Mouse (Mus musculus) CD4-positive, CD25-positive, alpha-beta regulatory T cell, adult 2 months (primary cell): ENCODE data around the gene Selenos.

Experiments used
- DNase-seq: peaks from one replicate; pipeline ENCODE4 v3.0.0-alpha.2; 2012; ENCODE audit warnings: low read depth, low spot score

Selenos gene

DNA sequence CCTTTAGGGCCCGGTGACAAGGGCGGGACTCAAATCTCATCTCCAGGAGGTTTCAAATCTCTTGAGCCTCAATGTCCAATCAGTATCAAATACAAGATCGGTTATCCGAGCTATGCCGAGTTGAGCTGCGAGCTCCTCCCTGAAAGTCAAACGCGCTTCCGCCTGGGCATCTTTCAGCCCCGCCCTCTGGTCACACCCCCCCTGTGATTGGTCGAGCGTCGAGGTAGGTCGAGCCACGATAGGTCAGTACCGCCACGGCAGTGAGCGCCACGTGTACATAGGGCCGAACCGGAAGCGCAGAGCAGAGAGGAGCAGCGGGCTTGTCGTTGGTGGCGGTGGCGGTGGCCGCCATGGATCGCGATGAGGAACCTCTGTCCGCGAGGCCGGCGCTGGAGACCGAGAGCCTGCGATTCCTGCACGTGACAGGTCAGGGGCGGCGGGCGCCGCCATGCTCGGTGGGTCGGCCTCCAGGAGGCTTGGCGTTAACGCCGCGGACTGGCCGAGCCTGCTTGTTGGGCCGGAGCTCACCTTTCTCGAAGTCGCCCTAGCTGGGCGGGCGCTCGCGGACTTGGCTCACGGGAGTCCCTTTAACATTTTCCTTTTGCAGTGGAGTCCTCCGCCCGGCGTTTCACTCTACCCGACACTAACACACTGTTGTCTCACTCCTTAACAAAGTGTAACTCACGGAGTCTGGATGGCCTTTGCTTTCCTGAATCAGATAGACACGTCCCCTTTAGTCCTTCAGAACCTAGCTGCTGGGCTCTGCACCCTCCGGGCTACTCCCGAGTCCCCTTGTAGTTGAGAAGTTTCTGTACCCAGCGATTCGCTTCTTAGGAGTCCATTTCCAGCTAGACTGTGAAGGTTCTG is at the start of gene Selenos:
TSS of gene Selenos (plus strand) at position 286 of the 867 bp plus-strand sequence.
- peak; percentile 99 for DNase-seq

DNA sequence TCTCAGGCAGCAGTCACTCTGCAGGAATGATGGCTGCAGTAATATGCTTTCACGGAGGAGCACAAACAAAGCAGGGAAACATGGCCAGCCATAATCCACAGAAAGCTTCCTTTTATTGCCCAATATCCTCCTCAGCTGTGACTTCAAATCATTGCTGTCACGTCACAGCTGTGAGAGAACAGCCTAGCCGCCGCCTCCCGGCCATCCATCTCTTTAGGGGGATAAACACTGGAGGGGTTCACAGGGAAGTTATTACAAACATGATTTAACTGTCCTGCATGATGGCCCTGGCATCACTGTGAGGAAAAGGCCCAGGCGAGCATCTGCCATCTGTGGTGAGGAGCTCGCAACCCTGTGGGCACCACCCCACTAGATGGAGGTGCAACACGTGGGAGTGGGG is 42.6 kb upstream of the Selenos start:
- no peak for DNase-seq

DNA sequence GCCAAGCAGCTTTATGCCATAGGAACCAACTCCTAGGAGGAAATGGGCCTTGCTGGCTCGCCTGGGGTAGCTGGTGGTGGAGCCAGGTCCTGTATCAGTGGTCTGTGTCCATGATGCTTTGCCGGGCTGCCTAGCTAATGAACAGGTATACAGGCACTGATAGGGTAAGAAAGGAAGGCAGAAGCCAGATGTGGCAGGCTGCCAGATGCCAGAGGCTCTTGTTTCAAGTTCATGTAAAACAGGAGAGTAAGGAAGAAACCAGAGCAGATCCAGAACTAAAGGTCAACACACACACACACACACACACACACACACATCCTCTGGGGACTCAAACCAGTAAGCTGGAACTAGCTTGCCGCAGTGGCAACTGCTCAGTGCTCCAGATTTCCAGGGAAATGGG is 41.2 kb upstream of the Selenos start:
- DNase-seq = no peak

DNA sequence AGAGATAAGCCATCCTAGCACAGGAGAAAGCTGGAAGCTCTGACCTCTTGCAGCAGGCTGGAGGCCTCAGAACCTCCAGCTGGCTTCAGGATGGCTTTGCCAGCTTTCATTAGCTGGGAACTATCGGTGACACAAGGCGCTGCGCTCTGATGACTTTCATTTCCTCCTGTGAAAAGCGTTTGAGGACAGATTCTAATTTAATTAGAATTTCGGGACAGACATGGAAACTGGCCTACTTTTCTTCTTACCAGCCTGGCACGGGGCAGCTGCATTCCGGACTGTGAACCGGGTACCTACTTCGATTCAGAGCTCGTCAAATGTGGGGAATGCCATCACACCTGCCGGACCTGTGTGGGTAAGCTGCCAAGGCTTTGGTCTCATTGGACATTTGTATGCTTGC is 40.7 kb upstream of the Selenos start:
- DNase-seq = no peak

DNA sequence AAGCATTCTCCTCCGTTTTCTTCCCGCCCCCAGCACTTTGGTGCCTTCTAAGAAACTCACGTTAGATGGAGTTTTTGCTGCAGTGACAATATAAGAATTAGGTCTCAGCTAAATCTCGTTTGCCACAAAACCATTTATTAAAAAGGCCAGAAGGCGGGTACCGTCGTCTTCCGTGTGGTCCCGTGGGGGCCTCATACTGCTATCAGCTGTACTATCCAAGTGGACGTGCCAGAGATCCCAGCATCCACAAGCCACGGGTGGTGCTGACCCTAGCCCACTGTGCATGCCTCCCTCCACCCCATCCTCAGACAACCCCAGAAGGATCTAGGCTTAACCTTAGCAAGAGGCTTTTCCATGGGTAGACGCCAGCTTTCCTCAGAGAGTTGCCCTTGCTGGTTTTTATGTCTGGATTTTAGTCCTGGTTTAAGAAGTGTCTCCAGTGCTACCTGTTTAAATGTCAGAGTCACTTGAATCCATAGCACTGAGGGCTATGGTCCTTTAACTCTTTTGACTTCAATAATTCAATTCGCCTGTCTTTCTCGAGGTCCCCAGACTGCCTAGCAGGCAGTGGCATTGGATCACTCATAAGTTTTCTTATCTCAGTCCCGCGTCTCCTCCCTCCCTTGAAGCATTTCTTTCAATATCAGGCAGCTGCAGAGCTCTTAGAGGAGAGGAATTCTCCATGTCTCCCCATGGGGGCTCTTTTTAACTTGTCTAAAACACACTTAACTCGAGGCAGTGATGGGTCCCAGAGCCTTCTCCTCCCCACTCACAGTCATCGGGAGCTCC is 39.2 kb upstream of the Selenos start:
- DNase-seq = no peak

DNA sequence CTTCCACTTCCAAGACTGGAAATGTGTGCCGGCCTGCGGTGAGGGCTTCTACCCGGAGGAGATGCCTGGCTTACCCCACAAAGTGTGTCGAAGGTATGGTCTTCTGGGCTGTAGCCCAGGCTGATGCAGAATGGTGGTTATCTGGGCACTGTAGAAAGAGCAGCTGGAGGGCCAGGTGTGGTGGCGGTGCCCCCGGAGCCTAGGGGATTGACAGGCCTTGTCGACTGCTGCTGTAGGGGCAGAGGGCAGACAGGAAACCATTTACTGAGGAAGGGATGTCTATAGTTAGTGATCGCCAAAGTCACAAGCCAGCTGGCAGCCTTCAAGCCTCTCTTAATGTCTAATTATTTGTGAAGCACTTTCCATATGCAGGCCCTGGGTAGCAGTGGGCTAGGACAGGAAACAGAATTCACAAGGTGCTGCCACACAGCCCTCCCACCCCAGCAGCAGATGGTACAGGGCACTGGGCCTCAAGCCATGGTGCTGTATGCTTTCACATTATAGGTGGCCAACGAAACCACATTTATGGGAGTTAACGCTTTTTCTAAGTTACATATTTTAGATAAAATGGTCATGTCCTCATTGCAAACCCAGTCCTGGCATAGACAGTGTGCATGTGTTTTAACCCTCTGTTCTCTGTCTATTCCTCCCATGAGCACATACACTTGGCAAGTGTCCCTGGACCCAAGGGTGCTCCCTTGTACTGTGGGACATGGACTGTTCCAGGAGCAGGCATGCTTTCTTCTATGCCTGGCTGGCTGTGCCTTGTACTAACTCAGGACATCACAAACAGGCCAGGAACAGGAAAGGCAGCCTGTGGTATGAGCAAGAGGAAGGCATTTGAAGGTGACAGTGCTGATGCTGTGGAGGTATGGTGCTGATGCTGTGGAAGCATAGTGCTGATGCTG is 35.6 kb upstream of the Selenos start, which contains the start of gene Gm45213:
TSS of gene Gm45213 (plus strand) at position 51 of the 908 bp plus-strand sequence.
- DNase-seq = no peak

DNA sequence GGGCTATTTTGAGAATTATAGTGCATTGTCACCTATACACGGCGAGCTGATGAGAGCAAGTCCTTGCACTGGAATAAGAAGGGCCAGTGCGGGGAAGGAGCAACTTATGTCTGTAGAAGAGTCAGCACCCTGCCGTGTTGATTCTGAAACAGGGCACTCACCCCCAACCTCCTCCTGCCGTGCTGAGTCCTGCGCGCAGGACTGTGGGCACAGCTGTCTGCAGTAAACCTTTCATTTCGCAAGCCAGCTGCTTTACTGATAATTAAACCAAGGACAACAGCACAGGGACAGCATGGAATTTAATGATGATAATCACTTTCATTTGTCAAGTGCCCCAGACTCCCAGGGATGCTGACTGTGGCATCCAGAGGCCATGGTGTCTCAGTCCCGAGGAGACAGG is 34.8 kb upstream of the Selenos start:
- DNase-seq = no peak

DNA sequence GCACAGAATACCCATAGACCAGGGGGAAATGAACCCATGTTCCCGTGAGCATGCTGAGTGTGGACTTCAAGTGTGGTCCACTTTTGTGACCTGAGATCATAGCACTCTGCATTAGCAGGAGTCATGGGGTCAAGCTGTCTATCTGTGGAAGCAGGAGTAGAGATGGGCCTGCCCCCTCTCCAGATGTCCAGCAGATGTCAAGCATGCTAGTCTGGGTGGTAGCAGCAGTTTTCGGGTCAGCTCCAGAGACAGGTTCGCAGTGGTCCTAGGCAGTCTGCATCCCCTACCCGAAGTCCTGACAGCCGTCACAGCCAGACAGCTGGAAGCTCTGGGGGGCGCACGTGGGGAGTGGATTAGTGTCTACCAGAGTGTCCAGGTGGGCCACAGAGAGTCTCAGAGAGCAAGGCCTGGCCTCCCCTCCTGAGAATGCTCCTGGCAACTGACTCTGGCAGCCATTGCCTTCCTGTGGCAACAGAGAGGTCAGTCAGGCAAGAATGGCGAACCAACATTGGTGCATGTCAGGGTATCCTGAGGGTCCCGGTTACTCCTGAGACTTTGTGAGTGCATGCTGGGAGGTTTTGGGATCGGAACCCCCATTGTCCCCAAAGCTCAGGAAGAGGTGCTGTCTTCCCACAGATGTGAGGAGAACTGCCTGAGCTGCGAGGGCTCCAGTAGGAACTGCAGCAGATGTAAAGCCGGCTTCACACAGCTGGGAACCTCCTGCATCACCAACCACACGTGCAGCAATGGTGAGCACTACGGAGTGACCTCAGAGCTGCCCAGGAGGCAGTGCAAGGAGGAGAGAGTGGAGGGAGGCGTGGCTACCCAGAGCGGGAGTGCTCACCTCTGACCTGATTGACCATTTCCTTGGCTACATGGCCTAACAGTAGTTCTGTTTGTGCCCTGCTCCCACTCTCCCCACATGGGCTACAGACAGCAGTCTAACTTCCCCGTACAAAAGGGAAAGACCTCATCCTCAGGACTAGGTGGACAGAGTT is 32.2 kb upstream of the Selenos start:
- DNase-seq = no peak

DNA sequence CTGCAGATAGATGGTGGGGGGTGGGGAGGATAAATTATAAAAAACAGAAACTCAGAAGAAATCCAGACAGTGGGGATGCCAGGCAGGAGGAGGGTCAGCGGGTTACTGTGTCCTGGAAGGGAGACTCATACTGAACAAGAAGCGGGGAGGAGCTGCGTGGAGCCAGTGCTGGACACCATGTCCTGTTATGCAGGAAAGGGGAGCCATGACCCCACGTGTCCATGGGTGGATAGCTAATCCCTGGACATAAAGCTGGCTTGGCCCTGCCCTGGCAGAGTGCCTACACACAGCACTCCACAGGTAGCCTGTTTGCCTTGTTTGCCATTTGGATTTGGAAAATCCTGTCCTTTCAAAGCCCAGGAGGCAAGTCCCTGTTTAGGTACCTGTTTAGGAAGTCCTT is 31.5 kb upstream of the Selenos start:
- DNase-seq = no peak

DNA sequence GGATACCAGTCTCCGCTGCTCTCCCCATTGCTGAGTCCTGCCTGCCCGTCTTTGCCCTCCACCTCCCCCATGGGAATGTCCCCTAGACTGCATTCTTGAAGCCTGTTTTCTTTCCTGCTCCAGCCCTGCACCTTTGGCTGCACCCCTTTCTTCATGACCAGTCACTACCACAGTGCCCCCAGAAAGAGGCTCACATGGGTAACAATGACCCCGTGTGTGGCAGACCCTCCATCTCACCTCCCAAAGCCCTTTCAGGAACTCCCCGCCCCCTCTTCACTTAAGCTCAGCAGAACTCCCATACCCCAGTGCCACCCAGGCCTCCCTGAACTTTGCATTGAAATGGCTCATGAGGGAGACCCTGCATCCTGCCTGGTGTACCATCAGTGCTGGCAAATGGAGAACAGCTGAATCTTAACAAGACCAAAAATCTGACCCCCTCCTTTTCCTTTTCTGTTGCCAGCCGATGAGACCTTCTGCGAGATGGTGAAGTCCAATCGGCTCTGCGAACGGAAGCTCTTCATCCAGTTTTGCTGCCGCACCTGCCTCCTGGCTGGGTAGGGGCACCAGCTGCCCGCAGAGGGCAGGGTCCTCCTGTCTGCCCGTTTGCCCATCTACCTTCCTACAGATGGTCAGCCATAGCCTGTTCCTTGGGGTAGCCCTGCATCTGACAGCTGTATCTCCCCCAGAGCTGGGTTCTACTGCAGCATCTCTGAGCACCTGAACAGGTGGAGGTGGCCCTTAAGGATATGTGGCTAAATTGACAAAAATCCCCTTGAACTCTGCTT is 30.8 kb upstream of the Selenos start:
- no peak for DNase-seq

DNA sequence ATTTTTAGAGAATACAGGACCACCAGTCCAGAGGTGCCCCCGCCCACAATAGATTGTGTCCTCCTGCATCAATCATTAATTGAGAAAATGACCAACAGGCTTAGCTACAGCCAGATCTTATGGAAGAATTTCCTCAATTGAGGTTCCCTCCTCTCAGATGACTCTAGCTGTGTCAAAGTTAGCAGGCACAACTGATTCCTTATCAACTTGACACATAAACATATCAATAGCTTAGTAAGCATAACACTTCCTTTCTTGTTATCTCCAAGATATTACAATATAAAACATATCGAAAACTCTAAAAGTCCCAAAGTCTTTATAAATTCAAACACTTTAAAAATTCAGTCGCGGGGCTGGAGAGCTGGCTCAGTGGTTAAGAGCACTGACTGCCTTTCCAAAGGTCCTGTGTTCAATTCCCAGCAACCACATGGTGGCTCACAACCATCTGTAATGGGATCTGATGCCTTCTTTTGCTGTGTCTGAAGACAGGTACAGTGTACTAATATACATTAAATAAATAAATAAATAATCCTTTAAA is 25.4 kb upstream of the Selenos start:
- DNase-seq = no peak

DNA sequence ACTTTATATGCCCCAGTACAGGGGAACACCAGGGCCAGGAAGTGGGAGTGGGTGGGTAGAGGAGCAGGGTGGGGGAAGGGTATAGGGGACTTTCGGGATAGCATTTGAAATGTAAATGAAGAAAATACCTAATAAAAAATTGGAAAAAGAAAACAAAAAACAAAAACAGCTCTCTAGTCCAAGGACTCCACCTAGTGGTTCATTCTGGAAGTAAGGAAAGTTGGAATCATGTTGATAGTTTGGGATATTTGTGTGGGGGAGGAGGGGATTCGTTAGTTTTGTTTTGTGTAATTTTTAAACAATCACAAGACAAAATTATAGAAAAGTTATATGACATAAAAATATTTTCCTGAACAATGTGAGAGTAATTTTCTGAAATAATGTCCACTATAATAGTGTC is 24.1 kb upstream of the Selenos start:
- DNase-seq = peak; percentile 51

DNA sequence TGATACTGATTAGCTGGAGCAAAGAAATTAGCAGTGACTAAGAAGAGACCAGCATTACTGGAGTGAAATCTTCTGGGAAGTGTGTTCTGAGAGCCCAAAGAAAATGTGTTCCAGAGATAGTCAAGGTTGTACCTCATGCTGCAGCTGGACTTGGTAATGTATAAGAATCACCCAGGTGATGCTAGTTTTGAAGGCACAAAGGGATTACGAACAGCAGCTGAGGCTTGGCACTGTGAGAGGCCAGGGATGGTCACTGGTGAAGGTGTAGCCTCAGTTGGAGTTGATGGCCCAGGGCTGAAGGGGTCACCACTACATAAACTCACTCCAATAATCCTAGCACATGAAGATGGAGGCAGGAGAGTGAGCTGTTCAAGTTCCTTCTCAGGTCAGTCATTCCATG is 20.7 kb upstream of the Selenos start, which contains the start of gene Snrpa1:
TSS of gene Snrpa1 (plus strand) at position 301 of the 400 bp plus-strand sequence.
- no peak for DNase-seq

DNA sequence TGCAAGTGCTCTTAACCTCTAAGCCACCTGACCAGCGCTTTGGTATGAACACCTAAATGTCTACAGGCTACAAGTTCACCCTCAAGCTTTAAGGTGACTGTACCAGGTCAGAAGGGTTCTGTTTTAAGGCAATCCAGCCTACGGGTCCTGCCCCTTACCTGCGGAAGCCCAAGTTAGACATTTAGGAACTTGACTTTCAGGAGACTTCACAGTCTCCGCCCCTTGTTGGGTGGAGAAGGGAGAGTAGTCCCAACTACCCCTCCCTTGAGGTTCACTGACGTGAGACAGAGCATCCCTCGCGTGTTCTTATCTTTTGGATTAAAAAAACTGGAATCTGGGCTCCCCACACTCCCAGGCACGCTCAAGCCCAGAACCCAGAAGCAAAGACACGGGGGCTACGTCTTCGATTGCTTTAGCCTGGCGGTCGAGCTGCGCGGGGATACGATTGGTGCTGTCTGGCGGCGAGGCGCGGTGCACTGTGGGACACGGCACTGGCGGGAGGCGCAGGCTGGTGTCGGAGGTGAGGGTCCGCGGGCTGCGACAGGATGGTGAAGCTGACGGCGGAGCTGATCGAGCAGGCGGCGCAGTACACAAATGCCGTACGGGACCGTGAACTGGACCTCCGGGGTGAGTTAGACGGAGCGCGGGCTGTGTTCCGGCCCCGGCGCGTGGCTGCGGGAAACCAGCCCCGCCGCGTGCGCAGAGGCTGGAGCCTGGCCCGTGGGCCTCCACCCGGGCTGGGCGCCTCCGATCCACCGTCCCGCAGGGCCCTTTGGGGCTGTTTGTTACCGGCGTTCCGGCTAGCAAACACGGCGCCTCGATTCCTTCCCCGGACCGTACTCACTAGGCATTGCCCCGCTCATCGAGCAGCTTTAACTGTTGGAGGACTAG is 19.1 kb upstream of the Selenos start:
- peak; percentile 92 for DNase-seq

DNA sequence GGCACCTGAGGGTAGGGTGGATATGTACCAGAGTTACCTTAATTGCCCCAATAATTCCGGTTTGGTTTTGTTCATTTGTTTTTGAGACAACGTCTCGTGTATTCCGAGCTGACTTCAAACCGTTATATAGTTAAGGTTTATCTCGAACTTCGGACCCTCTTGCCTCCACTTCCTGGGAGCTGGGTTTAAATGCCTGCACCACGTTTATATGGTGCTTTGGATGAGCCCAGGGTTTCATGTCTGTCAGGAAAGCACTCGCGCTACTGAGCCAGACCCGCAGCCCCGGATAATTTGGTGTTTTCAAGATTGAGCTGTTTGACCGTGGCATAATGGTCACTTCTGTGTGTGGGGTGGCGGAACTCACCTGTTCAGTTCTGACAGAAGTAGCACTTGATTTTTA is 18.4 kb upstream of the Selenos start:
- peak; percentile 5 for DNase-seq

DNA sequence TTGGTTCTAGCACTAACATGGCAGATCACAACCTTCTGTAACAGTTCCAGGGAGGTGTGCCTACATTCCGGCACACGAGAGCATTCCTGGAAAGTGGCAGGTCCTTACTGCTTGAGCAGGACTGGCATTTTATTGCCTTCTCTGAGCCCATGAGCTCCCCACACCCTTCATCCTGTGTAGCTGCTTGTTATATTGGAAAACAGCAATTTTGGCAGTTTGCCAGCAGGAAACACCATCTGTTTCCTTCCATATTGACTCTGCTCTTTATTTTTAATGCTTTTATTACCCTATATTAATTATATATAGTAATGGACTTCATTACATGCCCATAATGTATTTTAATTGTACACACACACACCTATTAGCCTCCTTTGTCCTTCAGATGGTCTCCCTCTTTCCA is 3.0 kb upstream of the Selenos start:
- no peak for DNase-seq

DNA sequence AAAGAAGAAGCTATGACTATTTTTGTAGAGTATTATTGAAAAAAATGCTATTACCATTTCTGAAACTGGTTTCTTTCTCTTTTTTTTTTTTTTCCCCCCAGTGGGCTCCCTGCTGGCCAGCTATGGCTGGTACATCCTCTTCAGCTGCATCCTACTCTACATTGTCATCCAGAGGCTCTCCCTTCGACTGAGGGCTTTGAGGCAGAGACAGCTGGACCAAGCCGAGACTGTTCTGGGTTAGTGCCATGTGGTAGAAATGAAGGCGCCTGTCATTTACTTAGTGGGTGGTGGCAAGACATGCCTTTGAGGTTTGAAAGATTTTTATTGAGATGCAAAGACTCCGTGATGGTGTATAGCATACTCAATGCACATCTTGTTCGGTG is 773 bp downstream of the Selenos start:
- peak; percentile 20 for DNase-seq

DNA sequence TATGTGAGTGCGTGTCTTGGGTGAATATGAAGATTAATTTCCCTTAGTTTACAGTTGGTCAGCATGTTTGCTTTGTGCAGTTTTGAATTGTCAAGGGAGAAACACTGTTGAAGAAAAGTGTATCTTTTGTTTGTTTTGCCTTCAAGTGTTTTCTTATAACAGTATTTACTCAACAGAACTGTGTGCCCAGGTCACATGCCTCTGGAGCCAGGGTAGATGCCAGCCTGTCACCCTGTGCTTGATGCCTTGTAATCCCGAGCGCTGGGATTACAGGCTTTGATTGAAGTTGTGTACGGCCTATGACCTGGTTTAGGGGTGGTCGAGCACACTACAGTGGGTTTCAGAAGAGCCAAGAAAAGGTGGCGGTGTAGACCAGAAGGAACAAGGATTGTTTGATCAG is 4.3 kb downstream of the Selenos start:
- no peak for DNase-seq
